Mouse (Mus musculus): ENCODE data around the gene Mmrn2.
"Not testable (repeated sequence)": the region's sequence is repeated elsewhere in the genome, so short reads cannot be mapped to it uniquely, and the experiment has no call there.

Mmrn2 gene

GRCm38 (mm10) chr14:34401135-34401534 lies 25.9 kb downstream of the Mmrn2 start:
- DNase-seq (ENCODE audit: extremely low read depth, low read depth) = peak; percentile 49

GRCm38 (mm10) chr14:34402871-34403270 lies 27.6 kb downstream of the Mmrn2 start:
- DNase-seq (ENCODE audit: extremely low read depth, low read depth) = no peak

- no peak for DNase-seq (ENCODE audit: extremely low read depth, low read depth)
Observed at GRCm38 (mm10) chr14:34403424-34403823, 28.2 kb downstream of the Mmrn2 start.

DNA sequence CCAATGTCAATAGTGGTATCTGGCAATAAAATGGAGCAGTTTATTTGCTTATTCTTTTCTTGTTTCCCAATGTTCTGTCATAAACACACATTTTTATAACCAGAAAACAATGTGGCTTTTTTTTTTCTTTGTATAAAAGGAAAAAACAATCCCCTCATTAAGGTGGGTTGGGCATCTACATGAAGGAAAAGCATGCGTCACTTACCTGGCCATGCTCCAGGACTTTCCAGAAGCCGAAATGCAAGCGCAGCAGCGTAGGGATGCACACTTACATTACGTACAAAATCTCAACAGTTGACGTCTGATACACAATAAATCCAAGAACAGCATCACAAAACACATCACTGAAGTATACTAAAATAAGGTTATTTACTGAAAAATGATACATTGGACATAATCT lies 35.5 kb downstream of the Mmrn2 start:
- no peak for DNase-seq (ENCODE audit: extremely low read depth, low read depth)

DNA sequence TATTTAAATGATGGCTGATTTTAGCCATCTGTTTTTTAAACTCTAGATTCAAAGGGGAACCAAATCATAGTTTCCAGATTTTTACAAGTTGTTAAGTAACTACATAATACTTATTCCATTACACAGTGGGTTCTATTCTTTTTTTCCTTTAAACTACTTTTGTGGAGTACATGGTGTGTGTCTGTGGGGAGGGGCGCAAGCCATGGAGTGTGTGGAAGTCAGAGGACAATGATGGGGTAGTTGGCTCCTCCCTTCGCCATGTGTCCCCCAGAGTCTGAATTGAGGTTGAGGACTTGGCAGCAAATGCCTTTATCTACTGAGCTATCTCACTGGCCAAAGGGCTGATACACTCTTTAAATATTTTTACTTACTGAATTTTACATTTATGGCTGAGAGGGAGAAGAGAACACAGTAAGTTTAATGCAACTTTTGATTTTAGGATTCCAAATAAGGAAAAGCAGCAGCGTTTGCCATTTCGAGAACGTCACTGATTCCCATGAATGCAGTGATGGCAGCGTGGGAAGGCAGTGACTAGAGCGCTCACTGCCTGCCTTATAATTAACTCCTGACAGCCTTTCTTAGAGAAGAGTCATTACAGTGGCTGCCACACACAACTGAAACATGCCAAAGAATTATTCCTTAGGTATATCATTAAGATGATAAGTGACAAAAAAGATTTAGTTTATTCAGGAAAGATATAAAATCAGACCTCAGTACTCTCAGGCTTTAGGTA lies 37.1 kb downstream of the Mmrn2 start:
- DNase-seq (ENCODE audit: extremely low read depth, low read depth) = no peak

DNA sequence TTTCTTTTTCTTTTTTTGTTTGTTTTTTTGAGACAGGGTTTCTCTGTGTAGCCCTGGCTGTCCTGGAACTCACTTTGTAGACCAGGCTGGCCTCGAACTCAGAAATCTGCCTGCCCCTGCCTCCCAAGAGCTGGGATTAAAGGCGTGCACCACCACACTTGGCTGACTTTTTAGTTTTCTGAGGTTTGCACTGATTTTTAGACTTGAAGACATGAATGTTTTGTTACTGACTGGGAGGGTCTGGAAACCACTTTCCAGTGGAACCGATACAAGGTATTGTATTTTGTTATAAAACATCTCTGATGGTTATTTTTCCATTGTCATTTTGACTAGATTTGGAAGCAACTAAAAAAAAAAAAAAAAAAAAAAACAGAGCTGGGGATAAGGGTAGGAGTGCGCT lies 41.7 kb downstream of the Mmrn2 start:
- not testable (repeated sequence) for DNase-seq (ENCODE audit: extremely low read depth, low read depth)

GRCm38 (mm10) chr14:34417501-34417900 lies 42.2 kb downstream of the Mmrn2 start:
- no peak for DNase-seq (ENCODE audit: extremely low read depth, low read depth)

- DNase-seq (ENCODE audit: extremely low read depth, low read depth) = no peak
Observed at GRCm38 (mm10) chr14:34421078-34421477, 45.8 kb downstream of the Mmrn2 start.

GRCm38 (mm10) chr14:34428274-34428673 lies 53.0 kb downstream of the Mmrn2 start:
- no peak for DNase-seq (ENCODE audit: extremely low read depth, low read depth)

DNA sequence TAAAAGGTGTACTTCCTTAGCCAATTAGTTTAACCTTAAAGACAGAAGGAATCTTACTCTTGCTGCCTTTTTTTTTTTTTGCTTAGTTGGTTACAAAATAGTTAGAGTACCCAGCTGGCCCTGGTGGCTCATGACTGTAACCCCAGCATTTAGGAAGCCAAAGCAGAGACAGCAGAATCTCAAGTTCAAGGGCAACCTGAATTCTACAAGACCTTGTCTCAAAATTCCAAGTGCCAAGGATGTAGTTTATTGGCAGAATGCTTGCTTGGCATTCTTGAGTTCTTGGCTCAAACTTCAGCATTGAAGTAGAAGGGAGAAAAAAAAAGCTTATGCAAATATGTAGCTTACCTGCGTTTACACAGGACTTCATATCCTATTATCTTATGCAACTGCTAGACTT lies 53.8 kb downstream of the Mmrn2 start:
- no peak for DNase-seq (ENCODE audit: extremely low read depth, low read depth)

DNA sequence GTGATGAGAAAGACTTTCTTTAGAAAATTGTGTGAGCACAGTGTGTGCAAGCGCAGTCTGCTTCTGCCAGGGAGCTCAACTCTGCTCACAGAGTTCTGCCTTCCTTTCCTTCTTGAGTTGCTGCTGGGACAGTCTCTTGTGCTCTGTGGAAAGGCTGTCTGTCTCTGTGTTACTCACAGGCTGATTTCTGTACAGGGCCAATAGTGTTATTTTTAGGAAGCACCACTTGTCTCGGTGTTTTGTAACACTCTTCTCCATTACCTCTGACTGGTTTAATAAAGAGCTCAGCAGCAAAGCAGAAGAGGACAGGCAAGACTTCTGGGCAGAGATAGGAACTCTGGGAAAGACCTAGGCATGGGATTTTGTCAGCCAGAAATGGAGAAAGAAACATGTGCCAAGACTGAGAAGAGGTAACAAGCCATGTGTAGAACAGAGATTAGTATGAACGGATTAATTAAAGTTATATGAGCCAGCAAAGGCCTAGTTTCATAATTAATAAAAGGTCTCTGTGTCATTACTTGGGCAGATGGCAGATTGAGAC lies 65.3 kb downstream of the Mmrn2 start:
- DNase-seq (ENCODE audit: extremely low read depth, low read depth) = no peak

DNA sequence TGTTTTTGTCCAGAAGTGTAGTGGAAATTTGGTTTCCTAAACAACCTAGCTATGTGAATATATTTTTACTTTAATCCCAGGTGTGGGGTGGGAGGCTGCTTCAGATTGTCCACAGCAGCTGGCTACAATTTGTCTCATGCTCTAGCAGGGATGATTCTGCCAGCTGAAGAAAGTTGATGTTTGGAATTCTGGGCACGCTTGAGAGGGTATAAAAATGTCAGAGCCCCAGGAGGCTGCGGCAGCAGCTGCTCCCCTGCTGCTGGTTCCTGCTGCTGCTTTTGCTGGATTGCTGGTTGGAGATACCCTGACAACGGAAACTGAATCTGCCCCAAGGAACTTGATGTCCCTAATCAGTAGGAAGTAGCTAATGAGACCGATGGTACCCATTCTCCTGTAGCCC lies 67.3 kb downstream of the Mmrn2 start:
- no peak for DNase-seq (ENCODE audit: extremely low read depth, low read depth)

- DNase-seq (ENCODE audit: extremely low read depth, low read depth) = no peak
Observed at GRCm38 (mm10) chr14:34444368-34444767, 69.1 kb downstream of the Mmrn2 start.

GRCm38 (mm10) chr14:34444924-34445323 lies 69.7 kb downstream of the Mmrn2 start:
- DNase-seq (ENCODE audit: extremely low read depth, low read depth) = no peak

DNA sequence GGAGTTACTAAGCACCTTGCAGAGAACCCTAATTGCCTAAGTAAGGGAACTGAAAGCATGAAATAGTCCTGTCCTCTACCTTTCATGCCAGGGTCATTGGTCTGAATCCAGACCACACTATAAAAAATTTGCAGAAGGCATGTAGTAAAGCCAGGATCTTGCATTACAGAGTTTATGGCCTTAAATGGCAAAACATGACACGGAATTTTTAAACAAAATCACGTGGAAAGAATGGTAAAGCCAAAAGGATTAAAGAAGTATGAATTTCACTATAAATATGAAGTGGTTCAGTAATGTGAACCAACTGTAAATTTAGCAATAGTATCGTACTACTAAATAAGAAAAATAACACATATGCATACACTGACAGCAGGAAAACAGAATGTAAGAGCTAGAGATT lies 70.1 kb downstream of the Mmrn2 start:
- no peak for DNase-seq (ENCODE audit: extremely low read depth, low read depth)

DNA sequence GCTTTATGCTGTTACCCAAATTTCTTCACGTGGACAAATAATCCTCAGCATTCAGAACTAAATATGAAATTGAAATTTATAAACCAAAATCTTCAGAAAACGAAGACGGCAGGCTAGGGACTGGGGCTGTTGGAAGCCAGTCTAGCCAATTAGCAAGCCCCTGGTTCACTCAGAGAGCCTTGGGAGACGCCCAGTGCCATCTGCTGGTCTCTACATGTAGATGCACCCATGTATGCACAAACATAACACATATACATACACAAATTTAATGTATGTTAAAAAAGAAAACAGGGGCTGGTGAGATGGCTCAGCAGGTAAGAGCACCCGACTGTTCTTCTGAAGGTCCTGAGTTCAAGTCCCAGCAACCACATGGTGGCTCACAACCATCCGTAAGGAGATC lies 71.4 kb downstream of the Mmrn2 start:
- DNase-seq (ENCODE audit: extremely low read depth, low read depth) = no peak

- no peak for DNase-seq (ENCODE audit: extremely low read depth, low read depth)
Observed at GRCm38 (mm10) chr14:34447659-34448058, 72.4 kb downstream of the Mmrn2 start.

GRCm38 (mm10) chr14:34448398-34448797 lies 73.1 kb downstream of the Mmrn2 start:
- DNase-seq (ENCODE audit: extremely low read depth, low read depth) = no peak

- DNase-seq (ENCODE audit: extremely low read depth, low read depth) = no peak
Observed at GRCm38 (mm10) chr14:34449807-34450206, 74.5 kb downstream of the Mmrn2 start.

- DNase-seq (ENCODE audit: extremely low read depth, low read depth) = no peak
Observed at GRCm38 (mm10) chr14:34450451-34450850, 75.2 kb downstream of the Mmrn2 start.

- no peak for DNase-seq (ENCODE audit: extremely low read depth, low read depth)
Observed at GRCm38 (mm10) chr14:34451872-34452271, 76.6 kb downstream of the Mmrn2 start.

DNA sequence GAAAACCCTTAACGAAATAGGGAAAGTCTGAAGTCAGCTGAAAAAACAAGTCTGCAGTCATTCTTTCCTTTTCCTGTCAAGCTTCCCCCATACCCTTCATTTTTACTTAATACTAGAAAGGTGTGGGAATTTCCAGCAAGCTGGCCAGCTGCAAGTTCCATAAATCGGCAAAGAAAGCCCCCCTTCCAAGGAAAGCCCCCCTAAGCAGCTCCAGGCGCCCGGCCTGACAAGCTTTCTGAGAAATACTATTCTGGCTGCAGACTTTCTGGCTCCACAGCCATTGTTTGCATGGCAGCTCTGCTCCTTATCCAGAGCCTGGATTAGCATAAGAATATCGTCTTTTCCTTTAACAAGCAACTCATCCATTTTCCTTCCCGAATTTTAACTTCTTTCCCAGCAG lies 78.4 kb downstream of the Mmrn2 start:
- no peak for DNase-seq (ENCODE audit: extremely low read depth, low read depth)
